Mouse (Mus musculus) kidney, adult 2 months (tissue): ENCODE data around the gene Iars2.

Source experiments
- CTCF ChIP-seq: fragments of 200-500 bp; conservative IDR thresholded peaks from 2 replicates; pipeline ENCODE4 v1.5.1; 2011; ENCODE audit warnings: low read depth, mild to moderate bottlenecking, control low read depth, low read length, moderate library complexity, mixed read lengths; ENCODE audit not compliant: insufficient read depth, insufficient read length
- POLR2A ChIP-seq: fragments of 200-500 bp; IDR thresholded peaks from one replicate; pipeline ENCODE4 v1.6.1; 2011; ENCODE audit warnings: low read depth, low read length, control low read depth

GRCm38 (mm10) chr1:185354731-185355130, 25.5 kb upstream of the Iars2 start:
- TF ChIP-seq CTCF (no peak), POLR2A (no peak)
